Mouse (Mus musculus) kidney, embryonic 16.5 days (tissue): ENCODE measurements around the gene Jmjd1c. TPM values are rescaled to one million over a fixed set of nuclear protein-coding genes. Genes with fewer than 3 reads are reported as not detected.

Experiments used
- ATAC-seq: fragments of 200-750 bp; cut with Nextera tagmentation; 2 replicates; pipeline ENCODE4 v1.8.0; 2017; ENCODE audit warnings: moderate TSS enrichment; ENCODE audit not compliant: low FRiP score, low TSS enrichment
- H3K27ac ChIP-seq: fragments of 300-500 bp; sonication (generic); 2 replicates; pipeline ENCODE4 v1.5.1; 2014; ENCODE audit warnings: low read length
- H3K27me3 ChIP-seq: fragments of 300-500 bp; sonication (generic); 2 replicates; pipeline ENCODE4 v1.6.1; 2014; ENCODE audit warnings: low read length, control low read depth, mixed read lengths; ENCODE audit not compliant: insufficient read depth
- H3K36me3 ChIP-seq: fragments of 300-500 bp; sonication (generic); 2 replicates; pipeline ENCODE4 v1.6.1; 2014; ENCODE audit warnings: low read length, control low read depth, mixed read lengths; ENCODE audit not compliant: insufficient read depth
- H3K4me1 ChIP-seq: fragments of 300-500 bp; sonication (generic); 2 replicates; pipeline ENCODE4 v1.6.1; 2014; ENCODE audit warnings: low read length, control low read depth, mixed read lengths; ENCODE audit not compliant: insufficient read depth
- H3K4me2 ChIP-seq: fragments of 300-500 bp; sonication (generic); replicated peaks from 2 replicates; pipeline ENCODE4 v1.6.1; 2014; ENCODE audit warnings: low read depth, low read length
- H3K4me3 ChIP-seq: fragments of 300-500 bp; sonication (generic); 2 replicates; pipeline ENCODE4 v1.5.1; 2014; ENCODE audit warnings: mild to moderate bottlenecking, low read length
- H3K9ac ChIP-seq: fragments of 300-500 bp; sonication (generic); replicated peaks from 2 replicates; pipeline ENCODE4 v1.6.1; 2014; ENCODE audit warnings: low read length
- H3K9me3 ChIP-seq: fragments of 300-500 bp; sonication (generic); 2 replicates; pipeline ENCODE4 v1.6.1; 2016; ENCODE audit warnings: low read length, control low read depth
- WGBS: fragments of 180-500 bp; shearing (Covaris S2); extraction: QIAGEN DNeasy Blood & Tissue Kit; methylation state at CpG from one replicate; pipeline ENCODE4 v1.1.7; 2014; 5-methylcytosine and 5-hydroxymethylcytosine counted together
- polyA plus RNA-seq: library from polyadenylated mRNA; unstranded; fragments of >200 nt; fragmentation: Nextera tagmentation; extraction: Ambion mirVana; gene quantifications from 2 replicates; pipeline ENCODE4 v1.2.1, GENCODE M21; 2015

The Jmjd1c gene
- polyA plus RNA-seq, 1 experiment from 2014 or later = 30.5 TPM

- Histone ChIP-seq H3K4me2 (no peak overlapping the region), H3K9me3 (no peaks in the 10 kb centered on the region), H3K9ac (no peak overlapping the region), H3K4me1 (0 out of 2 replicates have a peak, but pooled peaks cover 2% of the 10 kb centered on the region), H3K27me3 (no peaks in the 10 kb centered on the region), H3K36me3 (peaks cover 25% of the 10 kb centered on the region), H3K27ac (no peak overlapping the region), H3K4me3 (no peak overlapping the region)
- no peak for ATAC-seq
Measured at GRCm38 (mm10) chr10:67275916-67276315, 180.0 kb downstream of the Jmjd1c start.

DNA sequence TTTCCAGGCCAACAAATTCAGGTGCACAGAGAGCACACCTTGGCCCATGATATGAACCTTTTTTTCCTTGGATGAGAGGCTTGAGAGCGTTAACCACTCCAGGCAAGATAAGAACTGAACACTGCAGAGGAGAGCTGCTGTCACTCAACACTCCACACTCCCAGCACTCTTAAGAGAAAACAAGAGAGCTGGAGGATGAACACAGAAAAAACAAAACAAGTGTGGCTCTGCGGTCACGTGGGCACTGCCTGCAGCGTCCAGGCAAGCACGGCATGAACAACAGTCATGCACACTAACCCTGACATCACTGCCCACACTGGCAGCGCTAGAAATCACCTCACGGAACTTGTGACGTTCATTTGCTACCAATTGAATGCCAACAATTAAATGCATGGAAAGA lies 185.9 kb downstream of the Jmjd1c start:
- Histone ChIP-seq H3K4me2 (no peak overlapping the region), H3K9ac (no peak overlapping the region), H3K36me3 (no peaks in the 10 kb centered on the region), H3K4me1 (peaks cover 30% of the 10 kb centered on the region), H3K9me3 (no peaks in the 10 kb centered on the region), H3K4me3 (no peak overlapping the region), H3K27me3 (no peaks in the 10 kb centered on the region), H3K27ac (no peak overlapping the region)
- 44% methylated on average over 8 of the region's 8 CpGs for WGBS
- ATAC-seq = no peak

DNA sequence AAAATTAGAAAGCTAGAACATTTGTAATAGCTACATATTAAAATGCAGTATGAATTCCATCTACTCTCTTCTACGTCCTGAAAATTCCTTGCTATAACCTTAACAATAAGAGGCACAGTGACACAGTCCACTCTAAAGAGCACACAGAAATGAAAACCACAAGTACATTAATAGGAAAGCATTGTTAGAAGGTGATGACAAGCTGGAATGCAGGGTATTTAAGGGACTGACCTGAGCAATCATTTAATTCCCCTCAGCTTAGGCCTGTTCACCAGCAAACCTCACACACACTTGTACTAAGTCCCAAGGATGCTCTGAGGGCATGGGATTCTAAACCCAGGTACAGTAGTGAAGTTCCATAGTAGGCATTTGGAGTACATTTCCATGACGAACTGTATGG lies 186.6 kb downstream of the Jmjd1c start:
- H3K27ac ChIP-seq = no peak overlapping the region
- H3K4me3 ChIP-seq = no peak overlapping the region
- no peaks in the 10 kb centered on the region for H3K9me3 ChIP-seq
- no peaks in the 10 kb centered on the region for H3K36me3 ChIP-seq
- WGBS = 69% methylated on average over 2 of the region's 2 CpGs
- H3K4me1 ChIP-seq = peaks cover 30% of the 10 kb centered on the region
- no peak for ATAC-seq
- H3K4me2 ChIP-seq = no peak overlapping the region
- no peak overlapping the region for H3K9ac ChIP-seq
- no peaks in the 10 kb centered on the region for H3K27me3 ChIP-seq

GRCm38 (mm10) chr10:67283516-67283915 lies 187.6 kb downstream of the Jmjd1c start:
- peak overlapping the region; percentile 77 for H3K4me3 ChIP-seq
- ATAC-seq = no peak

DNA sequence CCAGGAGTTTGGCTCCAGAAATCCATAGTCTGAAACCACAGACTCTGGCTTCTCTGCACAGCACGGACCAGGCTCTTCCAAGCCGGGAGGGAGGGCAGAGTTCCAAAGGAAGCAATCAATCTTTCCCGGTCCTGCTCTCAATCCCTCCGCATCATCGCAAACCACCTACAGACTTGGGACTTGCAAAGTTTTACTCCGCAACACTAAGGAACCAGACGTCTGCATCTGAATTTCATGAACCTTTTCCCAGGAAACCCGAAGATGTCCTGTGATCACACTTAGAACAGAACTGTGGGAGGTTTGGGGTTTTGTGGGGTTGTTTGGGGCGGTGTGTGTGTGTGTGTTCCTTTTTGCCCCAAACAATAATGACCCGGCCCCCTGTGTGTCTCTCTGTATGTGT lies 188.4 kb downstream of the Jmjd1c start:
- no peak for ATAC-seq
- H3K4me1 ChIP-seq = peaks cover 32% of the 10 kb centered on the region
- 1% methylated on average over 10 of the region's 10 CpGs for WGBS

More at GRCm38 (mm10) chr10:67283516-67283915, 187.6 kb downstream of the Jmjd1c start:
- Histone ChIP-seq H3K27ac (no peak overlapping the region), H3K4me2 (peak overlapping the region; percentile 81), H3K36me3 (no peaks in the 10 kb centered on the region), H3K4me1 (peaks cover 33% of the 10 kb centered on the region), H3K9ac (peak overlapping the region; percentile 90; the same call in 1 of the 2 replicates), H3K9me3 (no peaks in the 10 kb centered on the region), H3K27me3 (no peaks in the 10 kb centered on the region)
- WGBS = 79% methylated on average over 9 of the region's 9 CpGs

DNA sequence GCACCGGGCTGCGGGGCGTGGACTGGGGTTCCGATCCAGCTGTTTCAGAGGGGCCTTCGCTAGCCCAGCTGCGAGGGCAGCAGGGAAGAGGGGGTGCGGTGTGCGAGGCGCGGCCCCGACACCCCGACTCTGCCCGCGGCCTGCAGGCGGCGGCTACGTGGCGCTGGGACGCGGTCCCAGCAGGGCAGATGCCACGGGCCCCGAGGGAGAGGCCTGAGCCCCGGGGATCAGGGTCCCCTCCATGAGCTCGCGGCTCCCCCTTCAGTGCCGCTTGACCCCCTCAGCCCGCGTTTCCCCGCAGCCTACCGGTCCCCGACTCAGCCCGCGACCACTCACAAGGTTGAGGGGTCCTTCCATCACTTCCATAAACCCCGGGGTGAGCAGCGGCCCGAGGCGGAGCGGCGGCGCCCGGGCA lies 188.8 kb downstream of the Jmjd1c start:
- Histone ChIP-seq H3K36me3 (no peaks in the 10 kb centered on the region), H3K9me3 (no peaks in the 10 kb centered on the region), H3K27me3 (no peaks in the 10 kb centered on the region), H3K27ac (peak overlapping the region; percentile 60), H3K4me2 (peak overlapping the region; percentile 81), H3K4me1 (peaks cover 31% of the 10 kb centered on the region), H3K4me3 (peak overlapping the region; percentile 77), H3K9ac (peak overlapping the region; percentile 90)
- peak; percentile 57 for ATAC-seq
- 0% methylated on average over 23 of the region's 41 CpGs for WGBS

More for the DNA sequence above, 188.4 kb downstream of the Jmjd1c start:
- peak overlapping the region; percentile 60 for H3K27ac ChIP-seq
- peak overlapping the region; percentile 77 for H3K4me3 ChIP-seq
- peak overlapping the region; percentile 90 for H3K9ac ChIP-seq
- H3K9me3 ChIP-seq = no peaks in the 10 kb centered on the region
- H3K4me2 ChIP-seq = peak overlapping the region; percentile 81
- no peaks in the 10 kb centered on the region for H3K27me3 ChIP-seq
- no peaks in the 10 kb centered on the region for H3K36me3 ChIP-seq

- H3K9ac ChIP-seq = peak within 1 kb of the TSS; percentile 90
- H3K4me2 ChIP-seq = peak within 1 kb of the TSS; percentile 81
- peak within 1 kb of the TSS; percentile 77 for H3K4me3 ChIP-seq
- peaks cover 31% of the 10 kb centered on the region for H3K4me1 ChIP-seq
- WGBS = 2% methylated on average over 33 of the region's 52 CpGs
- peak; percentile 89 for ATAC-seq
- H3K27me3 ChIP-seq = no peaks in the 10 kb centered on the region
- H3K27ac ChIP-seq = peak within 1 kb of the TSS; percentile 87
- H3K36me3 ChIP-seq = no peaks in the 10 kb centered on the region
- no peaks in the 10 kb centered on the region for H3K9me3 ChIP-seq
Measured at GRCm38 (mm10) chr10:67285176-67285814, 189.4 kb downstream of the Jmjd1c start, which contains the start of gene Nrbf2. TSS of gene Nrbf2 (minus strand) at chr10:67285305.

- WGBS = 83% methylated on average over 3 of the region's 3 CpGs
- H3K4me3 ChIP-seq = no peak overlapping the region
- no peak overlapping the region; the same call in 1 of the 2 replicates for H3K27ac ChIP-seq
Measured at GRCm38 (mm10) chr10:67287877-67288276, 192.0 kb downstream of the Jmjd1c start.

DNA sequence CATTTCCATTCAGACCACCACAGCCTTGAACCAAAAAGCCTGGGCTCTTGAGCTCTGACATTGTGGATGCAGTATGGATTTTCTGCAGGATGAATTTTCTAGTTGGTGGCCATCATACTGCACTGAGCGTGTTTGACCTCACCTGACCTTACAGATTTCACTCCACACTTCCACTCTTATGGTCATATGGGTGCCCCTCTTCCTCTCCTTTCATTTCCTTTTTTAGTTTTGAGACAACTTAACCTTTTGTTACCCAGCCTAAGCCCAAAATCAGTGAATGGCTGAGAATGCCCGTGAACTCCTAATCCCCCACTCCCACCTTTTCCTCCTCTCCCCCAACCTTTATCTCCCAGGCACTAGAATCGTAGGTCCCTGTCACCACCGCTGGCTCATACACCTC lies 194.7 kb downstream of the Jmjd1c start:
- ATAC-seq = no peak
- 45% methylated on average over 4 of the region's 4 CpGs for WGBS

More at GRCm38 (mm10) chr10:67287877-67288276, 192.0 kb downstream of the Jmjd1c start:
- no peaks in the 10 kb centered on the region for H3K9me3 ChIP-seq
- ATAC-seq = no peak
- no peak overlapping the region for H3K9ac ChIP-seq
- no peaks in the 10 kb centered on the region for H3K27me3 ChIP-seq
- peaks cover 17% of the 10 kb centered on the region for H3K4me1 ChIP-seq
- no peaks in the 10 kb centered on the region for H3K36me3 ChIP-seq
- H3K4me2 ChIP-seq = no peak overlapping the region

DNA sequence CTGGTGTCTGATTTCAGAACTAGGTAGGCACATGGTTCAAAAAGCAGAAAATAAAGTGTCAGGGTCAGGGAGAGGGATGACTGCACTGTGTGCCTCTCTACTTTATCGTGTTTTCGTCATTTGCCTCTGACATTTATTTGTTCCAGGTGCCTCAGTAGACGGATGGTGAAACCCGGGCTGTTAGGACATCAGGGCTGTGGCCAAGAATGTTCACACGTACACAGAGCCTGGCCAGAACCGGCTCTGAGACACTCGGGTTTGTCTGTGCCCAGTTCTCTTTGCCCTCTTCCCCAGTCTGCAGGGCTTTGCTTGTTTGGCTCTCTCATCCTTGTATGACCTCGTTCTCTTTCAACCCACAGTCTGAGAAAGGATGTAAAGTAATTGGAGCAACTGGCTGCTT lies 195.2 kb downstream of the Jmjd1c start:
- H3K4me2 ChIP-seq = no peak overlapping the region
- H3K9ac ChIP-seq = no peak overlapping the region
- 0 out of 2 replicates have a peak, but pooled peaks cover 3% of the 10 kb centered on the region for H3K4me1 ChIP-seq
- WGBS = 35% methylated on average over 8 of the region's 8 CpGs
- H3K9me3 ChIP-seq = no peaks in the 10 kb centered on the region
- H3K36me3 ChIP-seq = no peaks in the 10 kb centered on the region
- no peaks in the 10 kb centered on the region for H3K27me3 ChIP-seq
- no peak overlapping the region for H3K4me3 ChIP-seq
- ATAC-seq = no peak
- H3K27ac ChIP-seq = no peak overlapping the region

More for the DNA sequence above, 194.7 kb downstream of the Jmjd1c start:
- H3K9ac ChIP-seq = no peak overlapping the region
- no peak overlapping the region for H3K27ac ChIP-seq
- H3K27me3 ChIP-seq = no peaks in the 10 kb centered on the region
- H3K4me2 ChIP-seq = no peak overlapping the region
- H3K4me1 ChIP-seq = 0 out of 2 replicates have a peak, but pooled peaks cover 3% of the 10 kb centered on the region
- H3K9me3 ChIP-seq = no peaks in the 10 kb centered on the region
- no peak overlapping the region for H3K4me3 ChIP-seq
- no peaks in the 10 kb centered on the region for H3K36me3 ChIP-seq
